Mouse (Mus musculus) cerebellum, adult 18-20 months (tissue): ENCODE data around the gene Lrch1.
A peak's percentile ranks its signal among the peaks of the same experiment; 100 is the strongest.

ENCODE experiments used
- DNase-seq, 2 experiments: peaks; one replicate each; pipeline ENCODE4 v3.0.0; 2021

Gene Lrch1

DNA sequence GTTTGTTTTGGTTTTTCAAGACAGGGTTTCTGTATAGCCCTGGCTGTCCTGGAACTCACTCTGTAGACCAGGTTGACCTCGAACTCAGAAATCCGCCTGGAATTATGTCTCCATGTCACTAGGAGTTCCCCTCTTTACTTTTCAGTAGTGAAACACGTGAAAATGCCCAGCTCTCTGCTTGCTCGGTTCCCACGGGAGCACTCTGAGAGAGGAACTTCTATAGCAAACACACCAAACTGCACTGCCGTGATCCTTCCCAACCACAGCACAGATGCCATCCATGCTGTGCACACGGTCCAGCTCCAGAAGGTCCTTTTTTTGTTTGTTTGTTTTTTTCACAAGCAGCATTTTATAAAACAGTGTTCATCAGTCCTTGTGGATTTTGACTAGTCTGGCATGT lies 28.5 kb downstream of the Lrch1 start:
- no peak for DNase-seq

- no peak for DNase-seq
These were observed 29.1 kb downstream of the Lrch1 start for GRCm38 (mm10) chr14:74918521-74919103.

DNA sequence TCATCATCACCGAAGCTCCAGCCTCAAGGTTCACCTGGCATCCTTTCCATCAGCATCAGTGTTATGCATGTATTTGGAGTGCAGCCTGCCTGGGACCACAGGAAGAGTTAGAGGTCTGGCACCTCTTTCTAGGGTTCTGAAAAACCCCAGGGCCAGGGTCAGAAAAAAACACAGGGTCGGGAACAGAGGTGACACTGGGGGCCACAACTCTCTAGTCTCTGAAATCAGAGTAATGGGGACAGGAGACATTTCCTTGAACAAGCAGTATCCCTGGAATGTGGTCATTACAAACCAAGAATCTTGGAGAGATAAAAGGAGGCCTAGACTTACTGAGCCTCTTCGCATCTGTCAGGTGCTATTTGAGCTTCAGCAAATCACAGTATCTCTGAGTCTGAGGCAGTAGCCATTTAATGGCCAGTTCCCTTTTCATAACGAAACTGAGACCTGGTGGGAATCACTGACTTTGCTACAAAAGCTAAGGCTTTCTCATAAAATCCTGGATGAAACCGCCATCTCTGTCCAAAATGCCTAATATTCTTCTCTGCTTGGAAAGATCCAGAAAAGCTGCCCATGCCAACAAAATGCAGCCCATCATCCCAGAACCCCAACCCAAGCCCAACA lies 30.1 kb downstream of the Lrch1 start:
- no peak for DNase-seq

DNA sequence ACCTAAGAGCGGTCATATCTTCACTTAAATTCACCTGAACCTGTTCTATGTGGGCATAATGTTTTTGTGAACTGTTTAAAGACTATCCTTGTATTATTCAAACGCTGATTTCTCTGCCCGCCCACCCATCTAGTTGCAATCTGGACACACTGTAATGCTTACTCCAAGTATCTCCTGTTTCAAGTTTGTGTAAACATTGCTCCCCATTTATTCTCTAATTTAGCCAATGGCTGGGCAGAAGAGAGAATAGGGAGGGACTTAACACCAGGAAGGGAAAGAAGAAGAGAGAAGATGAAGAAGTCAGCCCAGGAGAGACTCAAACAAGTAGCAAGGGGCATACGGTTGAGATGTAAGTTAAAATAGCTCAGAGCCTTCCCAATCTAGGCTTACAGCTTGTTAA lies 31.0 kb downstream of the Lrch1 start:
- DNase-seq = no peak

- no peak for DNase-seq
These were observed 31.6 kb downstream of the Lrch1 start for GRCm38 (mm10) chr14:74916075-74916474.

- DNase-seq = no peak
These were observed 32.0 kb downstream of the Lrch1 start for GRCm38 (mm10) chr14:74915658-74916057.

DNA sequence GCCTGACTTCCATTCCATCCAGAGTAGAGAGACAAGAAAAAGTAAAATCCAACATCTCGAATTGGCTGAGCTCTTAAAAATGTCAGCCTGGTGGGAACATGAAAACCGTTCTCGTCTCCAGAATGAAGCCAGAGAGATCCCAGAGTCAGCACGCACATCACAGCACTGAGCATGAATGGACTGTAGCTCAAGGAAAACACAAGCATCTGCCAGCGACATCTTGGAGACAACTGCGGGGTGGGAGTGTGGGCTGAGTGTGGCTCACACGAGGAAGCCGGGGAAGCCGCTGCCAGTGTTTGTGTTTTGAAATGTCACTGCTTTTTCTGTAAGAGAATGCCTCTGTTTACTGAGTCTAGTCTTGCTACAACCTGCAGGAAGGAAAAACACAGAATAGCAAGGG lies 32.7 kb downstream of the Lrch1 start:
- no peak for DNase-seq

- no peak for DNase-seq
These were observed 34.1 kb downstream of the Lrch1 start for GRCm38 (mm10) chr14:74913381-74914230.

DNA sequence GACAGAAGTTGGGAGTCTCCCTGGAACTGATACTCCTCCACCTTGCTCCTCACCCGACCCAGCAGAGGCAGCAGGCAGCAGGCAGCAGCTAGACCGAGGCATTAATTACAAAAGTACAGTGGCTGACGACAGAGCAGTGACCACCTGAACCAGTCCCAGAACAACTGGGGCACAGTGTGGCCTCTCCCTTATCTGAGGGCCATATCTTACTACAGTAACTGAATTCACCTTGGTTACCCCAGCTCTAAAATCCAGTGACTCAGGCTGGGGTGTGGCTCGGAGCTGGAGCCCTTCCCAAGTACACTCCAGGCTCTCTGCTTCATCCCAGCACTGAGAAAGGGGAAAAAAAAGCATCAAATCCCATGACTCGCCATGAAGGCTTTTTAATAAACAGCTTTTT lies 37.3 kb downstream of the Lrch1 start:
- DNase-seq = no peak

DNA sequence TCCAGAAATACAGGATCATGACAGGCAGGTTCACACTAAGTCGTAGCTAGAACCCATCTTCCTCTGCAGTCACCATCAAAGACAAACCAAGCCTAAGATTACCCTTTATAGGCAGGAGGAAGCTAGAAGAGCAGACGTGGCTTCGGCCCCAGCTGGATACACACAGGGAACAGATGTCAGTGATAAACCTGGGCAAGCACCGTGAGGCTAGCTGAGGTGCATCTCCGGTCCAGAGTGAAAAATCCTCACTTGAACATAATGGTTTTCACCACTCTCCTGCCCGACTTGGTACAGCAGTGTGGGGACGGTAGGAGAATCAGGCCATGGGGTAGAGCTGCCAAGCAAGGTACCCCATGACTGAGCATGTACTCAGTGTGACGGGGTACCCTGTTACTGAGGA lies 38.7 kb downstream of the Lrch1 start:
- DNase-seq = no peak

- DNase-seq = no peak
These were observed 39.4 kb downstream of the Lrch1 start for GRCm38 (mm10) chr14:74908250-74908649.

DNA sequence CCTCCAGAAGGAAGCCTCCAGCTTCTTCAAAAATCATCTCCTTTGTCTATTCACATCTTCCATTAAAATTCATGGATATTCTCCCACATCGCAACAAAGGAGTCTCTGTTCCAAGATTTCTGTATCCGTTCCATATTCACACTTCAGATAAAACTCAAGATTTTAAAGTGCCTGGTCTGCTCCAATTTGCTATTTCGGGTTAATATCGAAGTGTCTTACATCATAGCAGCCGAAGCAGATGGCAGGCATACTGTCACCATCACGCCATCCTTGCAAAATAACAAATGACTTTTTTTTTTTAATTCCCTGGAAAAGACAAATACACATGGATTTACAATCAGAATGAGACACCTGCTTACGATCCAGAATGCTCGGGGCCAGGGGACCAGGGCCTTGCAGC lies 40.0 kb downstream of the Lrch1 start:
- DNase-seq = no peak

- no peak for DNase-seq
These were observed 41.7 kb downstream of the Lrch1 start for GRCm38 (mm10) chr14:74905990-74906389.

- DNase-seq = no peak
These were observed 43.2 kb downstream of the Lrch1 start for GRCm38 (mm10) chr14:74904442-74904841.

DNA sequence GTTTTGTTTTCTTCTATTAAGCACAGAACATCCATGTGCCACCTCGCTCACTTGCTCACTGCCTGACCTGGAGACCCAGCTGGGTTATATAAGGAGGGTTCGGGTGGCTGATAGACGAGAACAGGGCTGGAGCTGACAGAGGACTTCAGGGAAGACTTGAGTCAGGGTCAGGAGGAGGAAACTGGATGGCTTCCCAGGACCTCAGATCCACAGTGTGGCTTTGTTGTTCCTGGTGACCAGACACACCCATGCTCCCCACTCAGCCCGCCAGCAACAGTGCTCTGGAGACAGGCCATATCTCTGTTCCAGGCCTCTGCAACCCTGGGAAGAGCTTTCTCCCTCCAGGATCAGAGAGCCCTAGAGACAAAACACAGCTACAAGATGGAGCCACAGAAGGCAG lies 44.6 kb downstream of the Lrch1 start:
- DNase-seq = no peak

DNA sequence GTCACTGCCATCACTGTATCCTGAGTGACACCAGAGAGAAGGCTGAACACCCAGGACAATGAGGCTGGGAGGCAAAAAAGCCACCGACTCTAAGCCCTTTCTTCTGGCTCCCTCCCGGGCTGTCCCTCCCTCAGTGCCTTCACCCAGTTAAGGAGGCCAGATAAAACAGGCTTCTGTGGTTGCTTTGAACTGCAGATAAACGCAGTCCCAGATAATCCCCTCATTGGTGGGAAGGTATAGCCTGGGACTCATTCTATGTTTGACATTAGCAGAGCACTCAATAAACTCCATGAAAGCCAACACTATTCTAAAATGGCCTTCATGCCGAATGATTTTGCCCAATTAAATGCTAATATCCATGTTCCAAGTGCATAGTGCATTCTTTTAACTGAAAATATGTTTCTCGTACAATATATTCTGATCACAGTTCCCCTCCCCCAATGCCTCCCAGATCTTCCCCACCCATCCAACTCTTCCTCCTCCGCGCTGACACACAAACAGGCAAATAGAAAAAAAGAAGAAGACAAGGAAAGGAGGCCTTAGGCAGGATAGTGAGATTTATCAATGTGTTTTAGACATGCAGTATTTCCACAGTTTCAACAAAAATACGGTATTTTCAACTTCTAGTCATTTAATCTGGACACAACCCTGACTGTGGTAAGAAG lies 46.8 kb downstream of the Lrch1 start:
- DNase-seq = no peak

DNA sequence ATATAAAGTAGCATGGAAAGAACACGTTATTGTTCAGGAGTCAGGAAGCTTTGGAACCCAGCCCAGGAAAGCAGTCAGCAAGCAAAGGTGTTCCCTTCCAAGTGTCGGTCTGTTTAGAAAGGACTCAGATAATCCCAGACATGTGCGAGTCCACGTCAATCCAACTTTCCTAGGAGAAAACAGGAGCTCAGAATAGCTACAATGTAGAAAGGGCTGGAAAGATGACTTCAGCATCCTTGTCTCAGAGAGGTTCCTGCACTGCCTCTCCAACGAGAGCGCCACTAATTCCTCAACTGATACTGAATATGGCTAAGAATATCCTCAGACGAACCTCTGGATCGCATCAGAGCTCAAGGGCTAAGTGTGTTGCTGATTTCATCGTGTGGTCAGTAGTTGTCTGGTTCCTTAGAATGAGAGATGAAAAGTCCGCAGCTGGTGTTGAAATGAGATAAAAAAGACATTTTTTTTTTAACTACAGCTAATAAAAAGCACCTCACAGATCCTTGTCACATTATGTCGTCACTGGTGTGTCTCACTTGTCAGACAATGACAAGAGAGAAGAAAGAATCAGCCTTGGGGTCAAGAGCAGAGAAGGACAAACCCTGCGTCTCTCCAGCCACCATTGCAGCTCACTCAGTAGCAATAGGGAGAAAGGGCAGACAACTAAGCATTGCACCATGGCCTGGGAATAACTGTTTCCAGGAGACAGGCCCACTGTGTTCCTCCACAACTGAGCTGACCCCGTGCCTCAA lies 47.5 kb downstream of the Lrch1 start:
- DNase-seq = peak; percentile 38 to 43

DNA sequence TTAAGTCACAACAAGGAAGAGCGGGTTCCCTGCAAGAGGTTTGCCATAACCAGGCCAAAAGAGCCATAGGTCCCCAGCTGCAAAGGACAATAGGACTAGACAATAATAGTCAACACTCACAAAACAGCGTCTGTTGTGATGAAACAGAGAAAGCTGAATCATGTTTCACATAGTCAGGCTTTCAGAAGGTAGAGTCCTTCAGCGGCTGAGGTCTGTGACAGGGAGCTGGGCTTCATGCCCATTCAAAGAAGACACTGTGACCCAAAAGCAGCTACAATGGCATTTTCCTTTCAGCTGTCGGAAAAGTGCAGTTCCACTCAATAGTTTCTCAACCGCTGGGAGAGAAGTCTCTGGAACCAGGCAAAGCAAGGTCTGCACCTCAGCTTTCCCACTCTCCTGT lies 48.7 kb downstream of the Lrch1 start:
- DNase-seq = no peak

DNA sequence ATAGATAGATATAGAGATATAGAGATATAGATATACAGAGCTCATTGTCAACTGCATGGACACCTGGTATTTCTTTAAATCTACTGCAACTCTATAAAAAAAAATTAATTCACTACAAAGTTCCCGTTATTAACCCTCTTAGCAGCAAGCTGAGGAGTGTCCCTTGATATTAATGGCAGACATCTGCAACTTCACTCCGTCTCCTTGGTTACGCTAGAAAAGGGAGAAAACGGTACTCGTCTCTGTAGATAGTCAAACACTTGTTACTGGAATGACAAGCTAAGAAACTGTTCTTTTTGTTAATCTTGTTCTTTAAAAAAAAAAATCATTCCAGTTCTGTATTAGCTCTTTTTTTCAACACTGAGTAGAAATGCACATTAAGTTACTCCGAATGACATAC lies 54.0 kb downstream of the Lrch1 start:
- DNase-seq = no peak

DNA sequence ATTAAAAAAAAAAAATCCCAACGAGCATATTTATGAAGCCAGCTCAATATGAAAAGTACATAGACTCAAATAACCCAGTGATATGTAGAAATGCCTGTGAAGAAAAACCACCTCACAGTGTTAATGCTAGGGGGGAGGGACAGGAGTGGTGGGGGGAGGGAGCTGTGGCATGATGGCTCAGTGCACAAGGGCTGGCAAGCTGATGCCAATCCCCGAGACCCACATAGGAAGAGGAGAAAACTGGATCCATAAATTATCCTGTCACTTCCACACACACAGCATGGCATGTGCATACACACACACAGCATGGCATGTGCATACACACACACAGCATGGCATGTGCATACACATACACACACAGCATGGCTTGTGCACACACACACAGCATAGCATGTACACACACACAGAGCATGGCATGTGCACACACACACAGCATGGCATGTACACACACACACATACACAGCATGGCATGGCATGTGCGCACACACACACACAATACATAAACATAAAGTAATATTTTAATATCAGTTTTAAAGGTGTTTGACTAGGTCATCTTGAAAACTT lies 54.5 kb downstream of the Lrch1 start:
- DNase-seq = no peak

DNA sequence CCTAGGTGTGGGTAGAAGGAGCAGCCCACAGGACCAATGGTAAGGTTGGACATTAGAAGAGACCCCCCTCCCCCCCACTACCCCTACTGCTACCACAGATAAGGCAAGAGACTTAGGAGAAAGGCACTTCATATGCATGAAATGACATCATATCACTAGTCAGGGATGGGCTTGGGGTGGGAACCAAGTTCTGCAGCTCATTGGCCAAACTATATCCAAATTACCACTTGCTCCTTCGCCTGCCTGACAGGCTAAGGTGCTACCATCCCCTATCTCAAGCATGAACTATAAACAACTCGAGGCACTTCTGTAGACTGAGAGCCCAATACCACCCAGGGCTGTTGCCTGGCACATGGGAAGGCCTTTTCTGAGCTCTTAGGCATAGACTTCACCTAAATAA lies 58.4 kb downstream of the Lrch1 start:
- no peak for DNase-seq

DNA sequence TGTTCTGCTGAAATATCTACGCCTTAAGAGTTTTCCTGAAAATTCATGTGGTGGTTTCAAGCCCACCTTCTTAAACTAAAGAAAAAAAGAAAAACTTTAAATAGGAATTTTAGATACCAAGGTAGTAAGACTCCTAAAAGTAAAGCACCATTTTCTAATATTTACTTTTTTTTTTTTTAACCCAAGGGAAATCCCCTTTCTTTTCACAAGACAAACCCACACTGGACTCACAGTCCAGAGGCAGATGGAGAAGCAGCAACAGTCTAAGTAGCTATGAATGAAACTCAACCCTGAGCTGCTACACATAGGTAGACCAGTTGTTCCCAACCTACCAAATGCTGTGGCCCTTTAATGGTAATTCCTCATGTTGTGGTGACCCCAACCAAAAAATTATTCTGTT lies 59.6 kb downstream of the Lrch1 start:
- no peak for DNase-seq

DNA sequence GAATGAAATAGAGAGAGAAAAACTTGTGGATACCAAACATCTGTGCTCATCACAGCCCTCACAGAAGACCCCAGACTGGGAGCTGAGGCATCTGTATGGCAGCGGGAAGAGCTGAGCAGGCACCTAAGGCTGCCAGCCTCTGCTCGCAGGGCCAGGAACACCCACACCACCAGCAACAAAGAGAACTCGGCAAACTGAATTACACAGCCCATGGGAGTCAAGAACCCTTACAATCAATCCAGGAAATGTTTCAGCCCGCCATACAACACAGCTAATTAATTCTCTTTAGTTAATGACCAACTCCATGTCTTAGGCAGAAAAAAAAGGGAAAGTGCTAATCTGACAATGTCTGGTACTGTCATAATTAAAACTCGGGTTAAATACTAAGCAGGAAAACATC lies 61.2 kb downstream of the Lrch1 start:
- DNase-seq = no peak
